Mouse (Mus musculus) forebrain, embryonic 14.5 days (tissue): ENCODE results near the gene Dusp10. TPM values are rescaled to one million over a fixed set of nuclear protein-coding genes. Genes with fewer than 3 reads are reported as not detected.

ENCODE experiments used
- ATAC-seq: fragments of 200-750 bp; cut with Nextera tagmentation; 2 replicates; pipeline ENCODE4 v1.8.0; 2017; ENCODE audit warnings: mild to moderate bottlenecking, moderate library complexity
- DNase-seq: peaks from one replicate; pipeline ENCODE4 v3.0.0-alpha.2; 2015; ENCODE audit warnings: low spot score
- H3K27ac ChIP-seq: fragments of 300-500 bp; sonication (generic); 2 replicates; pipeline ENCODE4 v1.5.1; 2014; ENCODE audit warnings: low read depth, mild to moderate bottlenecking, control low read depth, low read length, moderate library complexity
- H3K27me3 ChIP-seq: fragments of 300-500 bp; sonication (generic); replicated peaks from 2 replicates; pipeline ENCODE4 v1.6.1; 2014; ENCODE audit warnings: low read length, control low read depth, mixed read lengths; ENCODE audit not compliant: control insufficient read depth, insufficient read depth
- H3K36me3 ChIP-seq: fragments of 300-500 bp; sonication (generic); 2 replicates; pipeline ENCODE4 v1.6.1; 2014; ENCODE audit warnings: low read length, control low read depth; ENCODE audit not compliant: control insufficient read depth, insufficient read depth
- H3K4me1 ChIP-seq: fragments of 300-500 bp; sonication (generic); 2 replicates; pipeline ENCODE4 v1.6.1; 2014; ENCODE audit warnings: antibody characterized with exemption, low read length, control low read depth; ENCODE audit not compliant: control insufficient read depth, insufficient read depth
- H3K4me2 ChIP-seq: fragments of 300-500 bp; sonication (generic); 2 replicates; pipeline ENCODE4 v1.6.1; 2014; ENCODE audit warnings: mild to moderate bottlenecking, control low read depth, low read length
- H3K4me3 ChIP-seq: fragments of 300-500 bp; sonication (generic); 2 replicates; pipeline ENCODE4 v1.5.1; 2014; ENCODE audit warnings: low read depth, low read length, control low read depth
- H3K9ac ChIP-seq: fragments of 300-500 bp; sonication (generic); 2 replicates; pipeline ENCODE4 v1.6.1; 2014; ENCODE audit warnings: mild to moderate bottlenecking, low read length, control low read depth, moderate library complexity
- H3K9me3 ChIP-seq: fragments of 300-500 bp; sonication (generic); replicated peaks from 2 replicates; pipeline ENCODE4 v1.6.1; 2016; ENCODE audit warnings: low read length, control low read depth, mixed read lengths; ENCODE audit not compliant: control insufficient read depth
- WGBS: fragments of 180-500 bp; shearing (Covaris S2); extraction: QIAGEN DNeasy Blood & Tissue Kit; methylation state at CpG from one replicate; pipeline ENCODE4 v1.1.7; 2014; 5-methylcytosine and 5-hydroxymethylcytosine counted together
- polyA plus RNA-seq: library from polyadenylated mRNA; unstranded; fragments of >200 nt; fragmentation: Nextera tagmentation; extraction: Ambion mirVana; gene quantifications from 2 replicates; pipeline ENCODE4 v1.2.1, GENCODE M21; 2014

Dusp10 gene
- polyA plus RNA-seq, 1 experiment from 2014 or later, result 7.2 TPM

DNA sequence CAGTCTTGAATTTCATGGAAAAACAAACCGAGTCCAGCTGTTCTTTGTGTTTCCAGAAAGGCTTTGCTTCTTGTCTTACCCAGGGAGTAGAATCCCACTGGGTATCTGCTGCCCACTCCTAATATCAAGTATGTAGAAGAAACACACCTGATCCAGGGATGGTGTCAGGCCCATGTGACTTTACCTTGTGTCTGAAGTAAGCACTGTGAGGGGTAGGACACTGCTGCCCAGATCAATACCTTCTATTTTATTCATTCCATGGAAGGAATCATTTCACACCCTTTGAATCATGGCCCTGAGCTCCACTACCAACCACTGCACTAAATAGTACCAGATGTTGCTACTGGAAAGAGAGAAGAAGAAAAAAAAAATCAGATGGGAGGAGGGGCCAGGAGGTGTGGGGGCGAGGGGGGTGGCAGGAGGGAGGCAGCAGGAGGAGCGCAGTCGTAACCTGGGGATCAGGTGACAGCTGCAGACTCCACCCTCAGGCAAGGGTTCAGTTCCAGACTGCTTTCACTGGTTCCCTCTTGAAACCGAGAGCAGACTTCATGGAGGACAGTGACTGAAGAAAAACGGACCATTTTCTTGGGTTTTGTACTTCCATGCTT is 33.1 kb downstream of the Dusp10 start:
- Histone ChIP-seq H3K4me1 (peaks cover 5% of the 10 kb centered on the region; the same call in 1 of the 2 replicates), H3K27me3 (no peaks in the 10 kb centered on the region), H3K27ac (no peak overlapping the region), H3K36me3 (no peaks in the 10 kb centered on the region), H3K9ac (no peak overlapping the region), H3K4me3 (no peak overlapping the region), H3K4me2 (no peak overlapping the region), H3K9me3 (no peaks in the 10 kb centered on the region)
- WGBS, result 58% methylated on average over 6 of the region's 6 CpGs
- ATAC-seq (no peak), DNase-seq (no peak)

- H3K27me3 ChIP-seq, result no peaks in the 10 kb centered on the region
- H3K4me2 ChIP-seq, result no peak overlapping the region
- ATAC-seq (no peak), DNase-seq (no peak)
- no peak overlapping the region for H3K27ac ChIP-seq
- WGBS, result 90% methylated on average over 9 of the region's 9 CpGs
- H3K9ac ChIP-seq, result no peak overlapping the region
- H3K4me1 ChIP-seq, result peaks cover 6% of the 10 kb centered on the region; the same call in 1 of the 2 replicates
- no peak overlapping the region for H3K4me3 ChIP-seq
- no peaks in the 10 kb centered on the region for H3K9me3 ChIP-seq
- H3K36me3 ChIP-seq, result no peaks in the 10 kb centered on the region
These were observed 34.7 kb downstream of the Dusp10 start for GRCm38 (mm10) chr1:184047818-184048217.

- H3K9ac ChIP-seq, result no peak overlapping the region
- no peaks in the 10 kb centered on the region for H3K36me3 ChIP-seq
- no peaks in the 10 kb centered on the region for H3K27me3 ChIP-seq
- ATAC-seq (no peak), DNase-seq (no peak)
- H3K4me3 ChIP-seq, result no peak overlapping the region
- no peak overlapping the region for H3K27ac ChIP-seq
- H3K4me1 ChIP-seq, result peaks cover 6% of the 10 kb centered on the region; the same call in 1 of the 2 replicates
- WGBS, result 87% methylated on average over 10 of the region's 10 CpGs
- H3K9me3 ChIP-seq, result no peaks in the 10 kb centered on the region
- no peak overlapping the region for H3K4me2 ChIP-seq
These were observed 35.7 kb downstream of the Dusp10 start for GRCm38 (mm10) chr1:184048675-184049418.

DNA sequence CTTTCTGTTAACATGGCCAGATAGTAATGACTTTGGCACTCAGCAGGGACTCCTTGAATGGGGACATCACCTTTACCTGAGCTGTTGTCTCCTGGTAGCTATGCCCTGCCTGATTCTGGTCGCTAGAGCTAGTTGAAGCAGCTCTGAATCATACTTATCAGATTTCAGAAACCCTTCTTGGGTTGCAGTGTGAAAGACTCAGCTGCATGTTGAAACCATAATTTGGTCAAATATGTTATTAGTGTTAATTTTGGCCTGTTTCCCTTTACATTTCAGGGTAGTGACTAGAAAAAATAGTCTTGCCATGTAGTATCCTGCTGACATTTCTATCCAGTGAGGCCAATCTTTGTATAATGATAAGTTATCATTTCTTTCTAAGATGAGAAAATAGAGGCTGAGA is 38.2 kb downstream of the Dusp10 start:
- Histone ChIP-seq H3K27me3 (no peaks in the 10 kb centered on the region), H3K9me3 (no peaks in the 10 kb centered on the region), H3K27ac (no peak overlapping the region), H3K4me3 (no peak overlapping the region), H3K4me1 (peaks cover 6% of the 10 kb centered on the region; the same call in 1 of the 2 replicates), H3K9ac (no peak overlapping the region), H3K36me3 (no peaks in the 10 kb centered on the region), H3K4me2 (no peak overlapping the region)
- no peak for DNase-seq
- ATAC-seq, result no peak
- 81% methylated on average over 1 of the region's 1 CpGs for WGBS

DNA sequence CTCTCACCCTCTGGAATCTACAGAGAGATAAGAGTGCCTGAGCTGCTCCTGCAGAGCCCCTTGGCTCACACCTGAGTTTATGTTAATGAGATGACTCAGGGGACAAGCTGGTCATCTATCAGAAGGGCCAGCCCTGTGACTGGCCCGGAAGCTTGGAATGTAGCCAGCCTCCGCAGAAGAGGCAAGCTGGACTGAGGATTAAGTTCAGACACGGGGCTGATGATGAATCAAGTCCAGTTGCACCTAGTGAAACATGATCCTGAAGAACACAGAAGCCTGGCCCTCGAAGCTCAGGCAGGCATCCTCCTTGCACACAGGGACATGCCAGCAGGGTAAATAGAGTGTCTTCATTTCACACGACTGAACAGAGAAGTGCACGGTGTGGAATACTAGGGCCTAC is 38.7 kb downstream of the Dusp10 start:
- Histone ChIP-seq H3K9me3 (no peaks in the 10 kb centered on the region), H3K4me3 (no peak overlapping the region), H3K4me2 (no peak overlapping the region), H3K9ac (no peak overlapping the region), H3K4me1 (peaks cover 6% of the 10 kb centered on the region; the same call in 1 of the 2 replicates), H3K36me3 (no peaks in the 10 kb centered on the region), H3K27me3 (no peaks in the 10 kb centered on the region), H3K27ac (no peak overlapping the region)
- WGBS, result 33% methylated on average over 6 of the region's 6 CpGs
- DNase-seq (no peak), ATAC-seq (no peak)

- Histone ChIP-seq H3K4me3 (no peak overlapping the region), H3K4me2 (no peak overlapping the region), H3K9me3 (no peaks in the 10 kb centered on the region), H3K9ac (no peak overlapping the region), H3K27me3 (no peaks in the 10 kb centered on the region), H3K4me1 (peaks cover 6% of the 10 kb centered on the region; the same call in 1 of the 2 replicates), H3K36me3 (no peaks in the 10 kb centered on the region), H3K27ac (no peak overlapping the region)
- WGBS, result 81% methylated on average over 4 of the region's 4 CpGs
- DNase-seq (no peak), ATAC-seq (no peak)
These were observed 39.2 kb downstream of the Dusp10 start for GRCm38 (mm10) chr1:184052331-184052730.

- Histone ChIP-seq H3K27me3 (no peaks in the 10 kb centered on the region), H3K9ac (no peak overlapping the region), H3K27ac (no peak overlapping the region), H3K4me1 (peaks cover 6% of the 10 kb centered on the region; the same call in 1 of the 2 replicates), H3K36me3 (no peaks in the 10 kb centered on the region), H3K4me2 (no peak overlapping the region), H3K4me3 (no peak overlapping the region), H3K9me3 (no peaks in the 10 kb centered on the region)
- DNase-seq (no peak), ATAC-seq (no peak)
- WGBS, result 81% methylated on average over 4 of the region's 4 CpGs
These were observed 40.0 kb downstream of the Dusp10 start for GRCm38 (mm10) chr1:184053141-184053540.

GRCm38 (mm10) chr1:184053711-184054110 is 40.6 kb downstream of the Dusp10 start:
- no peak for ATAC-seq
- 81% methylated on average over 4 of the region's 4 CpGs for WGBS

DNA sequence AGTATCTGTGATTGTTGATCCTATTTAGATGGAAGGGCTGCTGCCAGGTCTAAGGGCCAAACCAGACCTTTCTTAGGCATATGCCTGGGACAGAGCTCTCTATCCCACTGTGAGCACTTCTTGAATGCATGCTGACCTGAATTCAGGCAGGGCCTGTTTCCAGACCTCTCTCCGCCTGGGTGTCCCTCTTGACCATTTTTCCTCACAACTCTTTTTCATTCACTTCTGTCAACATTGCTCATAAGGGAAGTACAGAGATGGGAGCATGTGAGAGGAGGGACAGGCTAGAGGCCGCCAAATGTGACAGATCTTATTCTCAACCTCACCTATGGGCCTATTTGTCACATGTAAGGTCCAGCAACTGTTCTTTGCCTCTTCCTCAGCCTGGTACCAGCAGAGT is 41.1 kb downstream of the Dusp10 start:
- no peak for DNase-seq
- WGBS, result 87% methylated on average over 2 of the region's 2 CpGs
- H3K4me3 ChIP-seq, result no peak overlapping the region

More at GRCm38 (mm10) chr1:184053711-184054110, 40.6 kb downstream of the Dusp10 start:
- H3K27ac ChIP-seq, result no peak overlapping the region
- H3K9me3 ChIP-seq, result no peaks in the 10 kb centered on the region
- no peaks in the 10 kb centered on the region for H3K36me3 ChIP-seq
- H3K4me2 ChIP-seq, result no peak overlapping the region
- no peaks in the 10 kb centered on the region for H3K27me3 ChIP-seq
- no peak overlapping the region for H3K4me3 ChIP-seq
- H3K4me1 ChIP-seq, result peaks cover 6% of the 10 kb centered on the region; the same call in 1 of the 2 replicates
- DNase-seq, result no peak
- no peak overlapping the region for H3K9ac ChIP-seq

More for the DNA sequence above, 41.1 kb downstream of the Dusp10 start:
- no peak overlapping the region for H3K9ac ChIP-seq
- ATAC-seq, result no peak
- no peak overlapping the region for H3K27ac ChIP-seq
- no peaks in the 10 kb centered on the region for H3K36me3 ChIP-seq
- H3K27me3 ChIP-seq, result no peaks in the 10 kb centered on the region
- H3K4me2 ChIP-seq, result no peak overlapping the region
- peaks cover 6% of the 10 kb centered on the region; the same call in 1 of the 2 replicates for H3K4me1 ChIP-seq
- H3K9me3 ChIP-seq, result no peaks in the 10 kb centered on the region
